Comparison of ENCODE assay signal across 8 mouse cellular contexts in genomic region chr17:21532101-21532951, GRCm38 (mm10). TPM values are rescaled to one million over a fixed set of nuclear protein-coding genes. Genes with fewer than 3 reads are reported as not detected.
DNase-seq lines count a peak whose midpoint lies in the region; ATAC-seq lines count a peak whose summit lies in the region.

No protein-coding gene starts in this region.

- H3K4me3 ChIP-seq in hindbrain, embryonic 13.5 days = peak overlapping the region; percentile 62

- H3K4me2 ChIP-seq in hindbrain, embryonic 13.5 days = peak overlapping the region; percentile 66

- under 1% methylated on average over 53 of the region's 54 CpGs for WGBS in hindbrain, embryonic 13.5 days

- peak; percentile 88 for DNase-seq in Muller cell, postnatal 12 days (ENCODE audit: inconsistent ontology term)
- DNase-seq in cerebellum, adult 8-10 months = peak; percentile 65
- peak; percentile 60 to 61 for DNase-seq in frontal cortex, postnatal 25 days (ENCODE audit: low spot score in 2 of 2)
- peak; percentile 66 to 71 for DNase-seq in layer of hippocampus, postnatal 25 days (ENCODE audit: extremely low spot score in 1 of 2, low spot score in 1 of 2)
- DNase-seq in lung, postnatal 14 days = peak; percentile 74
- DNase-seq in ovary, postnatal 36 days (ENCODE audit: low spot score) = peak; percentile 73
- peak; percentile 66 for DNase-seq in thymus, postnatal 14 days

- H3K9ac ChIP-seq in hindbrain, embryonic 13.5 days = peak overlapping the region; percentile 85

- H3K4me1 ChIP-seq in hindbrain, embryonic 13.5 days (replicated peaks) = peaks cover 19% of the 10 kb centered on the region

- H3K27me3 ChIP-seq in hindbrain, embryonic 13.5 days = no peaks in the 10 kb centered on the region

- no peaks in the 10 kb centered on the region for H3K36me3 ChIP-seq in hindbrain, embryonic 13.5 days

- no peaks in the 10 kb centered on the region for H3K9me3 ChIP-seq in hindbrain, embryonic 13.5 days

- H3K27ac ChIP-seq in hindbrain, embryonic 13.5 days = peak overlapping the region; percentile 94

- ATAC-seq in hindbrain, embryonic 13.5 days (ENCODE audit: low FRiP score) = peak; percentile 86

RNA-seq across cellular contexts. Expression of gene Zfp52, which starts 3.0 kb away (rescaled TPM):
- 1.9 and 2.5 TPM in 2 replicates for polyA plus RNA-seq in hindbrain, embryonic 13.5 days (2015; fragmentation: Nextera tagmentation; extraction: Ambion mirVana)
- 1 to 10 TPM; 6.0 to 6.7 TPM for total RNA-seq in layer of hippocampus, postnatal 25 days (2021)

RNA-seq across cellular contexts. Expression of gene Zfp948, which starts 34.5 kb away (rescaled TPM):
- polyA plus RNA-seq in hindbrain, embryonic 13.5 days (2015; fragmentation: Nextera tagmentation; extraction: Ambion mirVana) = 16.0 and 18.1 TPM in 2 replicates
- 10 to 100 TPM; 11.8 to 13.0 TPM for total RNA-seq in layer of hippocampus, postnatal 25 days (2021)

RNA-seq across cellular contexts. Expression of gene Zfp53, which starts 43.5 kb away (rescaled TPM):
- polyA plus RNA-seq in hindbrain, embryonic 13.5 days (2015; fragmentation: Nextera tagmentation; extraction: Ambion mirVana) = 10.0 and 10.4 TPM in 2 replicates
- 1 to 10 TPM; 4.2 TPM for total RNA-seq in layer of hippocampus, postnatal 25 days (2021)

Comparison
In these comparisons a context has a peak if more than half of its experiments do, and no peak if none do; other contexts are left out.
1. Peak in every context shown above with its lines: DNase-seq, ATAC-seq, H3K4me3 ChIP-seq and H3K27ac ChIP-seq.